Mouse (Mus musculus): Measurements from ENCODE around the gene Ica1.

GRCm38 (mm10) chr6:8744886-8745285, 33.4 kb downstream of the Ica1 start:
- TF ChIP-seq CTCF (IDR thresholded peaks at IDR 0.05; ENCODE audit: borderline replicate concordance, insufficient read depth, low read depth, low read length) (no peak), POLR2A (IDR thresholded peaks at IDR 0.05; ENCODE audit: borderline replicate concordance, insufficient read depth, low read length) (no peak)

Measured in cerebellum, adult 2 months (tissue).